Mouse (Mus musculus) E14TG2a.4 (cell line): ENCODE results near the gene Tmem200c.
A peak's percentile ranks its signal among the peaks of the same experiment; 100 is the strongest.

Experiments
- H3K27me3 ChIP-seq: 2 replicates; pipeline ENCODE4 v1.6.1; 2014; ENCODE audit warnings: low read length, control low read depth; ENCODE audit not compliant: insufficient read depth
- H3K36me3 ChIP-seq: 2 replicates; pipeline ENCODE4 v1.6.1; 2014; ENCODE audit warnings: low read length, control low read depth; ENCODE audit not compliant: insufficient read depth
- H3K4me1 ChIP-seq: replicated peaks from 2 replicates; pipeline ENCODE4 v1.6.1; 2014; ENCODE audit warnings: low read depth, low read length, control low read depth
- H3K4me3 ChIP-seq: replicated peaks from 2 replicates; pipeline ENCODE4 v1.5.1; 2014; ENCODE audit warnings: mild to moderate bottlenecking, low read length
- H3K9me3 ChIP-seq: 2 replicates; pipeline ENCODE4 v1.6.1; 2014; ENCODE audit warnings: low read length, control low read depth
- CTCF ChIP-seq: conservative IDR thresholded peaks from 2 replicates; pipeline ENCODE4 v1.5.1; 2014; ENCODE audit warnings: low read length
- NANOG ChIP-seq: IDR thresholded peaks from 2 replicates; pipeline ENCODE4 v1.6.1; 2014; ENCODE audit warnings: borderline replicate concordance, low read length, mixed read lengths
- POU5F1 ChIP-seq: IDR thresholded peaks from 2 replicates; pipeline ENCODE4 v1.6.1; 2014; ENCODE audit warnings: low read length, borderline replicate concordance

The Tmem200c gene

GRCm38 (mm10) chr17:68826323-68826722, at the start of gene Tmem200c:
TSS of gene Tmem200c (plus strand) at chr17:68826623.
- H3K9me3 ChIP-seq = no peaks in the 10 kb centered on the region
- peaks cover 3% of the 10 kb centered on the region; the same call in 1 of the 2 replicates for H3K27me3 ChIP-seq
- no peaks in the 10 kb centered on the region for H3K36me3 ChIP-seq
- H3K4me3 ChIP-seq = no peak within 1 kb of the TSS
- no peaks in the 10 kb centered on the region for H3K4me1 ChIP-seq
- TF ChIP-seq NANOG (no peak), POU5F1 (no peak), CTCF (no peak)

- Histone ChIP-seq H3K36me3 (no peaks in the 10 kb centered on the region), H3K4me3 (no peak overlapping the region), H3K4me1 (no peaks in the 10 kb centered on the region), H3K9me3 (no peaks in the 10 kb centered on the region; the same call in 1 of the 2 replicates), H3K27me3 (no peaks in the 10 kb centered on the region)
- TF ChIP-seq CTCF (no peak), POU5F1 (no peak)
Observed at GRCm38 (mm10) chr17:68793741-68794140, 32.7 kb upstream of the Tmem200c start.

- Histone ChIP-seq H3K9me3 (no peaks in the 10 kb centered on the region), H3K27me3 (peaks cover 81% of the 10 kb centered on the region), H3K4me1 (peaks cover 17% of the 10 kb centered on the region), H3K36me3 (no peaks in the 10 kb centered on the region), H3K4me3 (peak overlapping the region; percentile 80)
- no peak for TF ChIP-seq NANOG
Observed at GRCm38 (mm10) chr17:68836655-68837012, 10.2 kb downstream of the Tmem200c start.

- H3K27me3 ChIP-seq = peaks cover 87% of the 10 kb centered on the region
- peak overlapping the region; percentile 80 for H3K4me3 ChIP-seq
- TF ChIP-seq POU5F1 (no peak), CTCF (no peak), NANOG (no peak)
- H3K9me3 ChIP-seq = no peaks in the 10 kb centered on the region
- peaks cover 20% of the 10 kb centered on the region for H3K4me1 ChIP-seq
- H3K36me3 ChIP-seq = no peaks in the 10 kb centered on the region
Observed at GRCm38 (mm10) chr17:68837013-68837858, 10.8 kb downstream of the Tmem200c start.

- no peaks in the 10 kb centered on the region for H3K36me3 ChIP-seq
- H3K27me3 ChIP-seq = peaks cover 87% of the 10 kb centered on the region
- no peak for TF ChIP-seq NANOG
- no peak for TF ChIP-seq POU5F1
- TF ChIP-seq CTCF = no peak
- peak overlapping the region; percentile 80 for H3K4me3 ChIP-seq
- no peaks in the 10 kb centered on the region for H3K9me3 ChIP-seq
- peaks cover 20% of the 10 kb centered on the region for H3K4me1 ChIP-seq
Observed at GRCm38 (mm10) chr17:68837859-68838194, 11.4 kb downstream of the Tmem200c start.

GRCm38 (mm10) chr17:68839888-68840571, 13.6 kb downstream of the Tmem200c start:
- Histone ChIP-seq H3K4me1 (peaks cover 20% of the 10 kb centered on the region), H3K9me3 (no peaks in the 10 kb centered on the region), H3K36me3 (no peaks in the 10 kb centered on the region), H3K4me3 (peak overlapping the region; percentile 78), H3K27me3 (peaks cover 85% of the 10 kb centered on the region)
- TF ChIP-seq POU5F1 (no peak), NANOG (no peak), CTCF (no peak)

- Histone ChIP-seq H3K4me1 (peaks cover 20% of the 10 kb centered on the region), H3K27me3 (peaks cover 83% of the 10 kb centered on the region), H3K4me3 (peak overlapping the region; percentile 78), H3K36me3 (no peaks in the 10 kb centered on the region), H3K9me3 (no peaks in the 10 kb centered on the region)
- TF ChIP-seq NANOG = no peak
- no peak for TF ChIP-seq POU5F1
Observed at GRCm38 (mm10) chr17:68840572-68840939, 14.1 kb downstream of the Tmem200c start.

- no peaks in the 10 kb centered on the region for H3K9me3 ChIP-seq
- no peak for TF ChIP-seq NANOG
- TF ChIP-seq POU5F1 = no peak
- TF ChIP-seq CTCF = no peak
- peaks cover 78% of the 10 kb centered on the region for H3K27me3 ChIP-seq
- peak overlapping the region; percentile 78 for H3K4me3 ChIP-seq
- peaks cover 20% of the 10 kb centered on the region for H3K4me1 ChIP-seq
- no peaks in the 10 kb centered on the region for H3K36me3 ChIP-seq
Observed at GRCm38 (mm10) chr17:68841097-68841891, 14.9 kb downstream of the Tmem200c start.
